Mouse (Mus musculus): Measurements from ENCODE around the gene Hps6. TPM values are rescaled to one million over a fixed set of nuclear protein-coding genes. Genes with fewer than 3 reads are reported as not detected.

Hps6 gene
- total and polyA plus RNA-seq, 3 experiments, result 4.1 to 15.0 (median 7.6) TPM

DNA sequence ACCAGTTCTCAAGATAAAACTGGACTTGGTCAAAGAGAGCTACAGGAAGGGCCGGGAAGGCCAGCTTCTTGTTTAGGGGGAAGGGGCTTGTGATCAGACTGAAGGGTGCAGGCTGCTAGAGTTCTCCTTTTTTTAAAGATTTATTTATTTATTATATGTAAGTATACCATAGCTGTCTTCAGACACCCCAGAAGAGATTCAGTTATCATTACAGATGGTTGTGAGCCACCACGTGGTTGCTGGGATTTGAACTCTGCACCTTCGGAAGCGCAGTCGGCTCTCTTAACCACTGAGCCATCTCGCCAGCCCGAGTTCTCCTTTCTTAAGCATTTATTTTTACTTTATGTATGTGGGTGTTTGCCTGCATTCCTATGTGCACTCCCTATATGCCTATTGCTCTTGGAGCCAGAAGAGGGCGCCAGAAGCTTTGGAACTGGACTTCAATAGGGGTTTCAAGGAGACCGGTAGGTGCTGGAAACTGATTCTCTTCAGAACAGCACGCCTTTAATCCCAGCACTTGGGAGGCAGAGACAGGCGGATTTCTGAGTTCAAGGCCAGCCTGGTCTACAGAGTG lies 25.5 kb downstream of the Hps6 start:
- peaks cover 44% of the 10 kb centered on the region for H3K36me3 ChIP-seq (replicated peaks)
- H3K4me1 ChIP-seq (ENCODE audit: insufficient read depth, low read depth, low read length), result peaks cover 38% of the 10 kb centered on the region
- H3K27me3 ChIP-seq (ENCODE audit: insufficient read depth, low read length), result peaks cover 11% of the 10 kb centered on the region
- TF ChIP-seq GATA2 (IDR thresholded peaks at IDR 0.05; ENCODE audit: borderline replicate concordance, low read depth, low read length) (no peak), GATA1 (IDR thresholded peaks at IDR 0.05; ENCODE audit: borderline replicate concordance, low read length) (no peak), CTCF (IDR thresholded peaks at IDR 0.05; ENCODE audit: low read depth, low read length) (no peak), POLR2AphosphoS5 (IDR thresholded peaks at IDR 0.05; ENCODE audit: insufficient replicate concordance, low read depth, low read length) (no peak), TAL1 (conservative IDR thresholded peaks at IDR 0.05; ENCODE audit: low read depth, low read length) (no peak)
- H3K9me3 ChIP-seq (replicated peaks), result peaks cover 6% of the 10 kb centered on the region
- DNase-seq (ENCODE audit: low spot score) (no peak), ATAC-seq (ENCODE audit: extremely low read depth, insufficient number of reproducible peaks, low FRiP score, poor library complexity, severe bottlenecking) (no peak)
- no peak overlapping the region for H3K4me3 ChIP-seq (ENCODE audit: low read depth, low read length)

DNA sequence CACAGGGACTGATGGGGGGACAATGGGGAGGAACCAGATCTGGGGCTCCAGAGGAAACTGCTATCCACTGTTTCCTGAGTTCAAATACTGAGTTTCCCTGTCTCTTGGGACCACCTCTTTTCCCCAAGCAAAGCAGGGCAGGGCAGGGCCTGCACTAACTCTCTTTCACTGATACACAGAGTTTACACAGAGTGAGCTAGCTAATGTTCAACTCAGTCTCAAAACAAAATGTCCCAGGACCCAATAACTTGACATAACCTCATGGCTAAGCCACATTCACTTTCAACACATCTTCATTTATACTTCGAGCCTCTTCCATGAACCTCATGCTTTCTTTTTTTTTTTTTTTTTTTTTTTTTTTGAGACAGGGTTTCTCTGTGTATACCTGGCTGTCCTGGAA lies 26.3 kb downstream of the Hps6 start:
- Histone ChIP-seq H3K27me3 (ENCODE audit: insufficient read depth, low read length) (peaks cover 11% of the 10 kb centered on the region), H3K4me3 (ENCODE audit: low read depth, low read length) (no peak overlapping the region), H3K9me3 (replicated peaks) (peaks cover 6% of the 10 kb centered on the region), H3K4me1 (ENCODE audit: insufficient read depth, low read depth, low read length) (peaks cover 46% of the 10 kb centered on the region), H3K36me3 (replicated peaks) (peaks cover 52% of the 10 kb centered on the region)
- TF ChIP-seq POLR2AphosphoS5 (IDR thresholded peaks at IDR 0.05; ENCODE audit: insufficient replicate concordance, low read depth, low read length), result no peak
- no peak for TF ChIP-seq GATA2 (IDR thresholded peaks at IDR 0.05; ENCODE audit: borderline replicate concordance, low read depth, low read length)
- no peak for TF ChIP-seq TAL1 (conservative IDR thresholded peaks at IDR 0.05; ENCODE audit: low read depth, low read length)
- no peak for TF ChIP-seq GATA1 (IDR thresholded peaks at IDR 0.05; ENCODE audit: borderline replicate concordance, low read length)
- no peak for TF ChIP-seq CTCF (IDR thresholded peaks at IDR 0.05; ENCODE audit: low read depth, low read length)
- DNase-seq (ENCODE audit: low spot score) (no peak), ATAC-seq (ENCODE audit: extremely low read depth, insufficient number of reproducible peaks, low FRiP score, poor library complexity, severe bottlenecking) (no peak)

DNA sequence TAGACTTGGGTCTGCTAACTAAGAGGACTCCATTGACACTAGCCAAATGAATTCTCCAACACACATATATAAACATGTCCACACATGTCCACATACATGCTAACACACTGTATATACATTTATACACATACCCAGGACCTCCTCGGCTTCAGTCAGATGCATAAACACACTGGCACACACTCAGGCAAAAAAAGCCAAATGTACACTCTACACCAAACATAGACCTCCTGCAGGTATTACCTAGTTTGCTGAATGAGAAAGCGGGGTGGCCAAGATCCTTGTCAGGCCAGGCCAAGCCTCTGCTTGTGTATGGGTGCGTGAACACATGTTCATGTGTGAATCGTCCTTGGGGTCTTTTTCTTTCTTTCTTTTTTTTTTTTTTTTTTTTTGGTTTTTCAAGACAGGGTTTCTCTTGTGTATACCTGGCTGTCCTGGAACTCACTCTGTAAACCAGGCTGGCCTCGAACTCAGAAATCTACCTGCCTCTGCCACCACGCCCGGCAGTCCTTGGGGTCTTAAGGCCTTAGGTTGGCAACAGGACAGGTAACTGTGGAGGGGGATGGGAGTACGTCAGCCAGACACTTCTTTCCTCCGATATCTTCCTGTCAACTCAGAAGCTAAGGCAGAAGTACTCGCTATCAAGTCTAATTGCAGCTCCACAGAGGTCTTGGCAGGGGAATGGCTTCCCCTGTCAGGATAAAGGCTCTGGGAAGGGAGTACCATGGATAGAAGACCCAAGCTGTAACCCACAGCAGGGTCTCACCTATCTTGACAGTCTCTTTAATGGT lies 27.1 kb downstream of the Hps6 start:
- Histone ChIP-seq H3K4me3 (ENCODE audit: low read depth, low read length) (no peak overlapping the region), H3K36me3 (replicated peaks) (peaks cover 59% of the 10 kb centered on the region), H3K27me3 (ENCODE audit: insufficient read depth, low read length) (peaks cover 11% of the 10 kb centered on the region), H3K4me1 (ENCODE audit: insufficient read depth, low read depth, low read length) (peaks cover 53% of the 10 kb centered on the region), H3K9me3 (replicated peaks) (peaks cover 6% of the 10 kb centered on the region)
- DNase-seq (ENCODE audit: low spot score) (no peak), ATAC-seq (ENCODE audit: extremely low read depth, insufficient number of reproducible peaks, low FRiP score, poor library complexity, severe bottlenecking) (no peak)
- no peak for TF ChIP-seq TAL1 (conservative IDR thresholded peaks at IDR 0.05; ENCODE audit: low read depth, low read length)
- no peak for TF ChIP-seq GATA1 (IDR thresholded peaks at IDR 0.05; ENCODE audit: borderline replicate concordance, low read length)
- TF ChIP-seq GATA2 (IDR thresholded peaks at IDR 0.05; ENCODE audit: borderline replicate concordance, low read depth, low read length), result no peak
- TF ChIP-seq CTCF (IDR thresholded peaks at IDR 0.05; ENCODE audit: low read depth, low read length), result no peak
- no peak for TF ChIP-seq POLR2AphosphoS5 (IDR thresholded peaks at IDR 0.05; ENCODE audit: insufficient replicate concordance, low read depth, low read length)

DNA sequence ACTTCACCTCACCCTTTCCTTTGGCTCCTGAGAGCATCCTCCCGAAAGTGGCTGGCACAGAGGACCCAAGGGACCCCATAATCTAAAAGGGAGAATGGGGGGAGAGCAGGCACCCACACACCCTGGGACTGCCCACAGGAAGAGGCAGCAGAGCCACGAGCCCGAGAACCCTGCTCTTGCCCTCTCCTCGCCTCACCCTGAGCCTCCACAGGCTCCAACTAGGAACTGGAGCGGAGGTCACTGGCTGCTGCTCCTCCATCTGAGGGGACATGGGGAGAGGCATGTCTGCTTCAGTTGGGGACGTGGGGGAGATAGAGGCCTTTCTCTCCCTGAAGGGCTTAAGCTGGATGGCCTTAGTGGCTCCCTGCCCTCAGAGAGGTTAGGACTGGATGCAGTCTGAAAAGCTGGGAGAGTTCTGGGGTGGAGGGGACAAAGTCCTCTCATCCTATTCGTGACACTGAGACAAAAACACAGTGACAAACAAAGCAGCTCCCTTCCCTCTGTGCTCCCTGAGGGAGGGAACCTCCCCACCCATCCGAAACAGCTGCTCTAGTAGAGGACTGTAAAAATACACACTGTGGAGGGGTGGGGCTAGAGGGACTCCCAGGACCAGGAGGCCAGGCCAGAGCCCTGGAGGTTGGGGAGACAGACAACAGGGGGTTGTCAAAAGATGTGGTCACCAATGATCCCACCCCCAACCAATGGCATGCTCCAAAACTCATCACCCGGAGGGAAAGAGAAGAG lies 28.6 kb downstream of the Hps6 start:
- peaks cover 58% of the 10 kb centered on the region for H3K4me1 ChIP-seq (ENCODE audit: insufficient read depth, low read depth, low read length)
- no peaks in the 10 kb centered on the region for H3K27me3 ChIP-seq (ENCODE audit: insufficient read depth, low read length)
- peaks cover 6% of the 10 kb centered on the region for H3K9me3 ChIP-seq (replicated peaks)
- ATAC-seq (ENCODE audit: extremely low read depth, insufficient number of reproducible peaks, low FRiP score, poor library complexity, severe bottlenecking) (no peak), DNase-seq (ENCODE audit: low spot score) (no peak)
- TF ChIP-seq CTCF (IDR thresholded peaks at IDR 0.05; ENCODE audit: low read depth, low read length) (no peak), GATA1 (IDR thresholded peaks at IDR 0.05; ENCODE audit: borderline replicate concordance, low read length) (no peak), TAL1 (conservative IDR thresholded peaks at IDR 0.05; ENCODE audit: low read depth, low read length) (no peak), POLR2AphosphoS5 (IDR thresholded peaks at IDR 0.05; ENCODE audit: insufficient replicate concordance, low read depth, low read length) (no peak), GATA2 (IDR thresholded peaks at IDR 0.05; ENCODE audit: borderline replicate concordance, low read depth, low read length) (no peak)
- H3K4me3 ChIP-seq (ENCODE audit: low read depth, low read length), result no peak overlapping the region
- H3K36me3 ChIP-seq (replicated peaks), result peaks cover 74% of the 10 kb centered on the region

DNA sequence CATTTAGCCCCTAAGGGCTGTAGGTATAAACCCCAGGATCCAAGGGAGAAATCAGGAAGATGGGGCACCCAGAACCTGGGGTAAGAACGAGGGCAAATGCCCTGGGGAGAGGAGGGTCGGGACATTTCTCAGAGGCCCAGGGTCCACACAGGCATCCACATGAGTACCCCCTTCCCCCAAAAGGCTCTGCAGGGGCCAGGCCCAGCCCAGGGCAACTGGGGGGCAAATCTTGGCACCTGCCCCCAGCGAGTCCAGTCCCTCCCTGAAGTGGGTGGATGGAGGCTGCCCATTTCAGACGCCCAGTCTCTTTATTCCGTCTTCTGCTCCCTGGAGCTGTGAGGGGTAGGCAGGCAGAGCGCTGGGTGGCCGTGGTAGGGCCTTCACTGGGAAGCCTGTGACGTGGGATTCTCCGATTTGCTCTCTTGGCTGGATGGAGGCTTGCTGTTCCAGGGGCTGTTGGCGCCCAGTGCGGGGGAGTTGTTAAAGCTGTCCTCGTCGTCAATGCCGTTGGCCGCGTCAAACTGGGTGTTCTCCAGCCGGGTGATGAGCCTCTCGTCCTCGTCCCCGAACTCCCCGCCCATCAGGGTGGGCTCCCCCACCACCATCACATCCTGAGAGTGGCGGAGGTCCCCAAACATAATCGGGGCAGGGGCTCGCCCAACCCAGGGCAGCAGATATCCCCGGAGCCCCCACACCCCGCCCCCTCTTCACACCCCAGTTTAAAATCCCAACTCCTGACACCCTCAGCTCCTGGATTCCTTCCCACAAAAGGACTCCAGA lies 29.6 kb downstream of the Hps6 start:
- peaks cover 79% of the 10 kb centered on the region for H3K36me3 ChIP-seq (replicated peaks)
- no peak for ATAC-seq (ENCODE audit: extremely low read depth, insufficient number of reproducible peaks, low FRiP score, poor library complexity, severe bottlenecking)

More for the DNA sequence above, 29.6 kb downstream of the Hps6 start:
- Histone ChIP-seq H3K4me3 (ENCODE audit: low read depth, low read length) (no peak overlapping the region; the same call in 1 of the 2 replicates), H3K4me1 (ENCODE audit: insufficient read depth, low read depth, low read length) (peaks cover 63% of the 10 kb centered on the region), H3K27me3 (ENCODE audit: insufficient read depth, low read length) (no peaks in the 10 kb centered on the region), H3K9me3 (replicated peaks) (peaks cover 6% of the 10 kb centered on the region)
- TF ChIP-seq GATA2 (IDR thresholded peaks at IDR 0.05; ENCODE audit: borderline replicate concordance, low read depth, low read length), result no peak
- no peak for TF ChIP-seq CTCF (IDR thresholded peaks at IDR 0.05; ENCODE audit: low read depth, low read length)
- TF ChIP-seq POLR2AphosphoS5 (IDR thresholded peaks at IDR 0.05; ENCODE audit: insufficient replicate concordance, low read depth, low read length), result no peak
- TF ChIP-seq TAL1 (conservative IDR thresholded peaks at IDR 0.05; ENCODE audit: low read depth, low read length), result no peak
- no peak for TF ChIP-seq GATA1 (IDR thresholded peaks at IDR 0.05; ENCODE audit: borderline replicate concordance, low read length)
- no peak for DNase-seq (ENCODE audit: low spot score)

All from G1E (cell line).